Mouse (Mus musculus) cerebellum, adult 11-12 months (tissue): ENCODE measurements around the gene Il34.

Source experiments
- DNase-seq: peaks from one replicate; pipeline ENCODE4 v3.0.0; 2022

Il34 gene

GRCm38 (mm10) chr8:110731346-110731859 is 74.3 kb downstream of the Il34 start:
- peak; percentile 57 for DNase-seq

DNA sequence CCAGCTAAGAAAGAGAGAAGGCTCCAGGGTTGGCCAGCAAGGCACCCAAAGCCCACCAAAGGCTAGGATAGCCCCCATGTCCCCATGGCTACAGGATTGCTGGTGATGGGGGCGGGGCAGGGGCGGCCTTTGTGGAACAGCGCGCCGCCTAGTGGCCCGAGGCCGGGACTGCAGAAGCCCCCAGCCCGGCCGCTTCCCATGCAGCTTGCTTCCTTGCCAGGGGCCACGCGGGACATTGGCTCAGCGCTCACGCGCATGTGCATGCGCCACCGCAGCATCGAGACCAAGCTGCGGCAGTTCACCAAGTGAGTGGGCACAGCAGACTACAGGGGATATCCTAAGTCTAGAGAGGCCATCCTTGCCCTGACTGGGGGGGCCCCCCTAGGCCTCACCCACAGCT is 78.8 kb downstream of the Il34 start:
- peak; percentile 69 for DNase-seq

DNA sequence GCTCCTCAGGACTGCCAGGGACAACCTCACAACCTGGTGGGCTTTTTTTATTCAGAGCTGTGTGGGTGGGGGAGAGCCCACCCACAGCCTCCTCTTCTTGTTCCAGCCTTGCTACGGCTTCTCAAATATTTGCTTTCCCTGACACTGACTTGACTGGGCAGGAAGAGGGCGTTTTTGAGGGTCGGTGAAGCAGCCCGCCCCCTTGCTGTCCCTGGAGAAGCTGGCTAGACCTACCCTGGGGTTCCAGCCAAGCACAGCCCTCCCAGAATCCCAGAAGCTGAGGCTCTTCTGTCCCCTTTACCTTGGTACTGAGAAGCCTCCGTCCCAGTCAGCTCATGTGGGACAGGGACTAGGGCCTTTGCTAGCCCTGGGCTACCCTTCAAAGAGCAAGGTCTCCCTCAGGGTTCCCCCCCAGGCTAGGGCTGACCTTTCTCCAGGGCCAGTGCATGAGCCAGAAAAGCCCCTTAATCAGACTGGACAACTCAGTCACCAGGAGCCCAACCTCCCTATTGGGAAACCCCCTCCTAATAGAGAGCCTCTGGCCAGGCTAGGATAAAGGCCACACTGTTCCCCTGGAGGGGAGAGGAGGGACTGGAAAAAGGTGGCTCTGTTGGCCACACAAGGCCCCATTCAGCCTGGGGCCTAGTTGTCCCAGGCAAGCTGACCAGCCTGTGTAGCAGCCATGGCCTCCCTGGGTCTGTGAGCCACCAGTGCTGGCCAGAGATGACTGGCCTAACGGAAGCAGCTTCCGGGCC is 80.5 kb downstream of the Il34 start:
- DNase-seq = peak; percentile 66

DNA sequence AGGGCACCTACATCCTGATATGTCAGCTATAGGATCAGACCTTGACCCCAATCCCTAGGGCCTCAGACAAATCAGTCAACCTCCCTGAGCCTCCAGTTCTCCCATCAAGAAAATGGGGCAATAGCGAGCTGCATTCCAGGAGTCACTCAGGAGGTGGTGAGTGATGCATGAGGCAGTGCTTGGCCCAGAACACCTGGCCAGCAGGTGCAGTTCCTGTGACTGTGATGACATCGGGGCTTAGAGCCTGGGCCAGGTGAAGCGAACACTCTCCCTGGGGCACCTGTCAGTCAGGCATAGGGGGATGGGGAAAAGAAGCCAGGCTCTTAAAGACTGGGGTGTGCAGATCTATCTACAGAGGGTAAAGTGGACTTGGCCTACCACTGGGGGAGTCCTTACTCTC is 81.2 kb downstream of the Il34 start:
- DNase-seq = no peak

DNA sequence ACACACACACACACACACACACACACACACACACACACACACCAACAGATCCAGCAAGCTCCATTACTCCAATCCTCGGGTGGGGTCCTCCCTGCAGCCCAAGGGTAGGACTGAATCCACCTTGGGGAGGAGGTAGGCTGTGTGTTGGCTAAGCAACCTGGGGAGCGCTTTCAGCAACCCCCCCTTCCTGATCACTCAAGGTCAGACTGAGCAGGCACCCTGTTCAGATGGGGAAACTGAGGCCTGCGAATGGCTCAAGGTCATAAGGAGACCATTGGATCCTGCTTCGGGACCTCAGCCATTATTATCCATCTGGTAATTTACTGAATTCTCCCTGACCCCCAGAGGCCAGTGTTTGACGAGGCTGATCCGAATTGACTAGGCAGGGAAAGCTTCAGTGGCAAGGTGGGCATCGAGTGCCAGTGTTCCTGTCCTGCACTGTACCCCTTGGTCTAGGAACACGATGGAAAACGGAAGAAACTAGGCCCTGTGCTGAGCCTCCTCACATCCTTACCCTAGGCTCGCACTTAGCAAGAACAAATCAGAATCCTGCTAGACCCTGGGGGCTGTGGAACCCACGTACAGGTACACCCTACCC is 83.2 kb downstream of the Il34 start:
- peak; percentile 62 for DNase-seq

GRCm38 (mm10) chr8:110721606-110722413 is 83.9 kb downstream of the Il34 start:
- DNase-seq = peak; percentile 68

- peak; percentile 87 for DNase-seq
Observed at GRCm38 (mm10) chr8:110720685-110721598, 84.8 kb downstream of the Il34 start, which contains the start of gene Mtss1l. Mtss1l (plus strand) TSS chr8:110721476.

- no peak for DNase-seq
Observed at GRCm38 (mm10) chr8:110719898-110720653, 85.6 kb downstream of the Il34 start.

DNA sequence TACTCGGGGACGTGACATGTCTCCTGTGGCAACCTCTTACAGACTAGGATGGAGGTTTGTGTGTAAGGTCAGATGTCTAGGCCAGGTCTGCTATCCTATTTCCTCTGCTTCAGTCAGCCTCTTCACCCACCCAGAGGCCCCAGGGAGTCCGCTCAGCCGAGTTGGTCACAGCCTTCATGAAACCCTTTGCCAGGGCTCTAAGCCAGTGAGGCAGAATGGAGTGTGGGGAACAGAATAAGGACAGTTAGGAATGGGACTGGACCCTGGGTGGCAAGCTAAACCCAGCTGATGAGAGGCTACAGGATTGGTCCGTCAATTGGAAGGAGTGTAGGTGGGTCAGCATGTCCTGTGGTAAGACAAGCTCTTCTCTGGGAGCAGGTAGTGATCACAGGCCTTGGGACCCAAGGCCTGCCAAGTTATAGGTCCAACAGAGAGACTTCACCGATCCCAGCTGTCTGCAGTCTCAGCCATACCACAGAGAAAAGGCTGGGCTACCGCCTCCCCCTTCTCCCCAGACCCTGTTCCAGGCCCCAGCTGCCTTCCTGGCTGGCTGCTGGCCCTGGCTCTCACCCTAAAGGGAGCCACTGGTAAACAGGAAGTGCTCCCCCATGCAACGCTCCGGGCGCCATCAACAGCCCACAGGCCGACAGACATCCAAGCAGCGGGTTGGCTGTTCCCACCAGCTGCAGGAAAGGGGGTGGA is 86.6 kb downstream of the Il34 start:
- DNase-seq = peak; percentile 71

GRCm38 (mm10) chr8:110718209-110718968 is 87.3 kb downstream of the Il34 start:
- peak; percentile 57 for DNase-seq

GRCm38 (mm10) chr8:110717131-110717530 is 88.6 kb downstream of the Il34 start:
- no peak for DNase-seq

- peak; percentile 85 for DNase-seq
Observed at GRCm38 (mm10) chr8:110716075-110716474, 89.6 kb downstream of the Il34 start.

- DNase-seq = no peak
Observed at GRCm38 (mm10) chr8:110714827-110715519, 90.8 kb downstream of the Il34 start.

- DNase-seq = peak; percentile 62
Observed at GRCm38 (mm10) chr8:110713073-110713472, 92.7 kb downstream of the Il34 start.

- DNase-seq = no peak
Observed at GRCm38 (mm10) chr8:110711271-110711934, 94.3 kb downstream of the Il34 start.

GRCm38 (mm10) chr8:110710593-110710992 is 95.1 kb downstream of the Il34 start:
- DNase-seq = peak; percentile 29

DNA sequence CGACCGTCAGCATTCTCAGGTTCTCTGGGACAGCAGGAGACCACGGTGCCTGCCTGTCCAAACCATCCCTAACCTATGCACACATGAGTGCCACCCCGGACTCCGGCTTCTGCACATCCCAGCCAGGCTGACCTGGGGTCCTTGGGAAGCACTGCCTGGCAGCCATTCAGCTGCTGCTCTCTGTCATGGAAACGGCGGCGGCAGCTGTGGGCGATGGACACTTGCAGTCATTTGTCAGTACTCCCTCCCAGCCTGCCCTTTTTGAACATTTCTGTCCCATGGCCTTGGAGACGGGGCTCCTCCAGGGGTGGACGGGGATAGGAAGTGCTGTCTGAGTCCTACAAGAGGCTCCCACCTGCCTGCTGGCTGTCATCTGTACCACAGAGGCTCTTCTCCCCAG is 97.3 kb downstream of the Il34 start:
- peak; percentile 44 for DNase-seq

DNA sequence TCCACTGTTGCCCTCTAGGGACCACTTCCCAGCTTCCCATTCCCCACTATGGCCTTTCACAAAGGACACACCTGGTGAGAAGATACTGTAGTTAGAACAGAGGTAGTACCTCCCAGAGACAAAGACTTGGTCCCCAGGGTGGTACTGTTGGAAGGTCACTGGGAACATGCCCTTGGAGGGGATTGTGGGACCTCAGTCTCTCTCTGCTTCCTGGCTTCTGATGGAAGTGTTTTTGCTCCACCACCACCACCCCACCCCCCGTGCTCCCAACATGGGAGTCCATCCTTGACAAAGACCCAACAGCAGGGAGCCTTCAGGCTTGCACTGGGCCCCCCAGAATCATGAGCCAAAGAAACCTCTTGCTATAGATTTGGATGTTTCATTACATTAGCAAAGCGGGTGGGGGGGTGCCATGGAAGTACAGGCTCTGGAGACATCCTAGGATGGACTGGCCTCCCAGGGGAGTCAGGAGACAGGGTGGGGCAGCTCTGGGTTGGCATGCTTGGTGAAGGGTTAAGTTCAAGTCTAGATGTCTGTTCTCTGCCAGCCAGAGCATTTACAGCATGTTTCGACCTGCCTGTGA is 99.3 kb downstream of the Il34 start:
- DNase-seq = peak; percentile 69
